Mouse (Mus musculus) CH12.LX (cell line): ENCODE results near the gene Henmt1. TPM values are rescaled to one million over a fixed set of nuclear protein-coding genes. Genes with fewer than 3 reads are reported as not detected.

Experiments used
- DNase-seq: peaks from one replicate; pipeline ENCODE4 v3.0.0-alpha.2; 2013; ENCODE audit errors: extremely low read depth
- H3K27ac ChIP-seq: 2 replicates; pipeline ENCODE4 v1.5.1; 2012; ENCODE audit warnings: low read depth, mild to moderate bottlenecking, control low read depth, moderate library complexity; ENCODE audit not compliant: insufficient read depth
- H3K27me3 ChIP-seq: replicated peaks from 2 replicates; pipeline ENCODE3; 2012; ENCODE audit warnings: inconsistent platforms
- H3K36me3 ChIP-seq, 2 experiments: replicated peaks in 1 of 2; 2 replicates each; pipeline versions ENCODE3 to v1.6.1; 2012; ENCODE audit warnings: inconsistent platforms in 1 of 2, low read length in 1 of 2, mild to moderate bottlenecking in 1 of 2, mixed read lengths in 1 of 2, moderate library complexity in 1 of 2; ENCODE audit not compliant: control insufficient read depth in 1 of 2, insufficient read depth in 1 of 2
- H3K4me1 ChIP-seq, 2 experiments: 2 replicates each; pipeline ENCODE4 v1.6.1; 2012; ENCODE audit warnings: inconsistent platforms in 1 of 2, moderate library complexity in 1 of 2; ENCODE audit not compliant: insufficient read depth in 2 of 2, control insufficient read depth in 1 of 2
- H3K4me2 ChIP-seq: 2 replicates; pipeline ENCODE4 v1.6.1; 2012; ENCODE audit warnings: low read depth, mild to moderate bottlenecking, control low read depth; ENCODE audit not compliant: poor library complexity, insufficient read depth, severe bottlenecking
- H3K4me3 ChIP-seq, 3 experiments: fragments of 150-350 bp in 1 of 3; sonication (generic) in 1 of 3; replicated peaks in 1 of 3; 2 replicates each; pipeline versions ENCODE3 to v1.5.1; 2011 to 2012; ENCODE audit warnings: low read depth in 2 of 3, low read length in 2 of 3, mild to moderate bottlenecking in 2 of 3, moderate library complexity in 2 of 3, control low read depth in 1 of 3, improper control_type of control experiment in 1 of 3, inconsistent platforms in 1 of 3, mixed read lengths in 1 of 3; ENCODE audit not compliant: poor library complexity in 1 of 3
- H3K79me2 ChIP-seq: replicated peaks from 2 replicates; pipeline ENCODE4 v1.6.1; 2012; ENCODE audit warnings: mild to moderate bottlenecking, moderate library complexity; ENCODE audit not compliant: control insufficient read depth, poor library complexity, insufficient read depth, severe bottlenecking; ENCODE audit errors: extremely low read depth
- H3K9ac ChIP-seq: 2 replicates; pipeline ENCODE4 v1.6.1; 2012; ENCODE audit warnings: low read depth, mild to moderate bottlenecking, control low read depth, moderate library complexity; ENCODE audit not compliant: insufficient read depth
- H3K9me3 ChIP-seq: replicated peaks from 2 replicates; pipeline ENCODE3; 2012; ENCODE audit warnings: low read length, inconsistent platforms, mixed read lengths
- BHLHE40 ChIP-seq: IDR thresholded peaks from 2 replicates; pipeline ENCODE4 v1.6.1; 2011; ENCODE audit warnings: mild to moderate bottlenecking, low read depth, low read length, improper control_type of control experiment
- CHD1 ChIP-seq: IDR thresholded peaks from 2 replicates; pipeline ENCODE4 v1.6.1; 2012; ENCODE audit warnings: low read depth, low read length, improper control_type of control experiment, inconsistent platforms
- CHD2 ChIP-seq: IDR thresholded peaks from 2 replicates; pipeline ENCODE4 v1.6.1; 2011; ENCODE audit warnings: low read length, improper control_type of control experiment
- E2F4 ChIP-seq: IDR thresholded peaks from 2 replicates; pipeline ENCODE4 v1.6.1; 2011; ENCODE audit warnings: low read depth, low read length, improper control_type of control experiment; ENCODE audit not compliant: insufficient replicate concordance
- ELF1 ChIP-seq: IDR thresholded peaks from 2 replicates; pipeline ENCODE4 v1.6.1; 2014; ENCODE audit warnings: low read depth, mild to moderate bottlenecking, inconsistent platforms, low read length, improper control_type of control experiment
- ETS1 ChIP-seq: conservative IDR thresholded peaks from 2 replicates; pipeline ENCODE4 v1.6.1; 2012; ENCODE audit warnings: low read depth, mild to moderate bottlenecking, inconsistent platforms, low read length, improper control_type of control experiment, moderate library complexity
- GABPA ChIP-seq: IDR thresholded peaks from 2 replicates; pipeline ENCODE4 v1.6.1; 2012; ENCODE audit warnings: low read depth, low read length, improper control_type of control experiment, inconsistent platforms; ENCODE audit not compliant: insufficient replicate concordance
- HCFC1 ChIP-seq: IDR thresholded peaks from 2 replicates; pipeline ENCODE4 v1.6.1; 2012; ENCODE audit warnings: low read depth, mild to moderate bottlenecking, inconsistent platforms, low read length, improper control_type of control experiment
- IRF4 ChIP-seq: IDR thresholded peaks from 2 replicates; pipeline ENCODE4 v1.6.1; 2014; ENCODE audit warnings: low read depth, mild to moderate bottlenecking, inconsistent platforms, low read length, improper control_type of control experiment
- JUN ChIP-seq: IDR thresholded peaks from 2 replicates; pipeline ENCODE4 v1.6.1; 2011; ENCODE audit warnings: low read depth, mild to moderate bottlenecking, low read length, improper control_type of control experiment, moderate library complexity; ENCODE audit not compliant: insufficient read depth
- JUND ChIP-seq: conservative IDR thresholded peaks from 2 replicates; pipeline ENCODE4 v1.6.1; 2011; ENCODE audit warnings: low read depth, low read length, improper control_type of control experiment
- KAT2A ChIP-seq: IDR thresholded peaks from 2 replicates; pipeline ENCODE4 v1.6.1; 2012; ENCODE audit warnings: low read length, improper control_type of control experiment, inconsistent platforms; ENCODE audit not compliant: insufficient replicate concordance
- MAFK ChIP-seq: IDR thresholded peaks from 2 replicates; pipeline ENCODE4 v1.6.1; 2011; ENCODE audit warnings: low read length, improper control_type of control experiment; ENCODE audit not compliant: insufficient replicate concordance
- MAX ChIP-seq: IDR thresholded peaks from 2 replicates; pipeline ENCODE4 v1.6.1; 2011; ENCODE audit warnings: low read length, improper control_type of control experiment
- MAZ ChIP-seq: IDR thresholded peaks from 2 replicates; pipeline ENCODE4 v1.6.1; 2012; ENCODE audit warnings: low read depth, mild to moderate bottlenecking, inconsistent platforms, low read length, improper control_type of control experiment, moderate library complexity
- MXI1 ChIP-seq: IDR thresholded peaks from 2 replicates; pipeline ENCODE4 v1.6.1; 2011; ENCODE audit warnings: mild to moderate bottlenecking, low read depth, low read length, improper control_type of control experiment
- MYC ChIP-seq: IDR thresholded peaks from 2 replicates; pipeline ENCODE4 v1.6.1; 2011; ENCODE audit warnings: low read depth, mild to moderate bottlenecking, improper control_type of control experiment, low read length
- NELFE ChIP-seq: IDR thresholded peaks from 2 replicates; pipeline ENCODE4 v1.6.1; 2011; ENCODE audit warnings: low read depth, low read length, improper control_type of control experiment
- PAX5 ChIP-seq: IDR thresholded peaks from 2 replicates; pipeline ENCODE4 v1.6.1; 2012; ENCODE audit warnings: low read length, inconsistent platforms, mixed read lengths
- POLR2A ChIP-seq: IDR thresholded peaks from 2 replicates; pipeline ENCODE4 v1.6.1; 2011; ENCODE audit warnings: low read depth, mild to moderate bottlenecking, improper control_type of control experiment, low read length
- POLR2AphosphoS2 ChIP-seq: IDR thresholded peaks from 2 replicates; pipeline ENCODE4 v1.6.1; 2011; ENCODE audit warnings: low read depth, low read length, improper control_type of control experiment
- RAD21 ChIP-seq: IDR thresholded peaks from 2 replicates; pipeline ENCODE4 v1.6.1; 2011; ENCODE audit warnings: low read depth, mild to moderate bottlenecking, low read length, improper control_type of control experiment, moderate library complexity
- SIN3A ChIP-seq: IDR thresholded peaks from 2 replicates; pipeline ENCODE4 v1.6.1; 2012; ENCODE audit warnings: low read length, improper control_type of control experiment, inconsistent platforms
- SMC3 ChIP-seq: IDR thresholded peaks from 2 replicates; pipeline ENCODE4 v1.6.1; 2011; ENCODE audit warnings: low read depth, low read length, improper control_type of control experiment
- TCF12 ChIP-seq: IDR thresholded peaks from 2 replicates; pipeline ENCODE4 v1.6.1; 2014; ENCODE audit warnings: low read depth, mild to moderate bottlenecking, inconsistent platforms, low read length, improper control_type of control experiment
- UBTF ChIP-seq: IDR thresholded peaks from 2 replicates; pipeline ENCODE4 v1.6.1; 2012; ENCODE audit warnings: low read depth, mild to moderate bottlenecking, inconsistent platforms, low read length, improper control_type of control experiment, moderate library complexity
- USF1 ChIP-seq: IDR thresholded peaks from 2 replicates; pipeline ENCODE4 v1.6.1; 2014; ENCODE audit warnings: low read depth, mild to moderate bottlenecking, inconsistent platforms, low read length, improper control_type of control experiment
- USF2 ChIP-seq: conservative IDR thresholded peaks from 2 replicates; pipeline ENCODE4 v1.6.1; 2011; ENCODE audit warnings: low read depth, low read length, improper control_type of control experiment
- ZC3H11A ChIP-seq: IDR thresholded peaks from 2 replicates; pipeline ENCODE4 v1.6.1; 2012; ENCODE audit warnings: low read depth, mild to moderate bottlenecking, inconsistent platforms, low read length, improper control_type of control experiment
- ZKSCAN1 ChIP-seq: IDR thresholded peaks from 2 replicates; pipeline ENCODE4 v1.6.1; 2012; ENCODE audit warnings: low read depth, inconsistent platforms, low read length, improper control_type of control experiment, borderline replicate concordance
- ZNF384 ChIP-seq: IDR thresholded peaks from 2 replicates; pipeline ENCODE4 v1.6.1; 2012; ENCODE audit warnings: low read depth, low read length, improper control_type of control experiment, inconsistent platforms
- dilution Hi-C: fragments of 300-500 bp; cut with MboI; formaldehyde crosslinking; loops from 2 replicates; pipeline ENCODE4 v1.14.3; 2020; ENCODE audit warnings: low sequenced_read_pairs; ENCODE audit not compliant: extremely low pct_unique_long_range_greater_than_20kb, extremely low pct_ligation_motif_present
- in situ Hi-C: fragments of 300-500 bp; cut with MboI; formaldehyde crosslinking; loops from 3 replicates; pipeline ENCODE4 v1.14.3; 2019; ENCODE audit warnings: low sequenced_read_pairs, low pct_ligation_motif_present, low pct_unique_long_range_greater_than_20kb, mixed read lengths
- polyA plus RNA-seq: library from polyadenylated mRNA; unstranded; fragments of >175 nt; gene quantifications from 2 replicates; pipeline ENCODE4 v1.2.1, GENCODE M21; 2012; ENCODE audit warnings: low read depth; ENCODE audit not compliant: insufficient read length
- total RNA-seq, 2 experiments: library from RNA; depleted of rRNA; stranded (reverse); fragments of 300-350 nt in 1 of 2; fragments of >200 nt in 1 of 2; gene quantifications; 2 replicates each; pipeline ENCODE4 v1.2.3; 2012 to 2014

Gene Henmt1
- total and polyA plus RNA-seq, 3 experiments: not detected

DNA sequence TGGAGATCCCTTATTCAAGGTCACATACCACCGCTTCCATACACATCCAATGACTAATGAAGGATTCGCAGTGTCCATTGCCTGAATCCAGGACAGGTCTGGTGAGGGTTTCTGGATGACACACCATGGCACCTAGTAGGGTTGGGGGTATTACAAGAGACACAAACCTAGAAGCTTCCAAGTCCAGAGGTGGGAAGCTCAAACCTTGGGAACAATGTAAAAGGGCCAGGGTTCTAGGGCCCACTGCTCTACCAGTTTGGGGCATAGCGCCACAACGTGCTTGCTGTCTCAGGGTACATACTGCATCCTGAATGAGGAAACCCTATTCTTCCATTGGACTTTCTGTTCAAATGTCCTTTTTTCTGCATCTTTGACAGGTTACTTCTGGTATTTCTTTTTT lies 41.0 kb upstream of the Henmt1 start:
- Histone ChIP-seq H3K4me2 (no peak overlapping the region), H3K9me3 (no peaks in the 10 kb centered on the region), H3K27me3 (no peaks in the 10 kb centered on the region), H3K36me3 (peaks cover 4 to 18% of the 10 kb centered on the region in 2 experiments), H3K9ac (no peak overlapping the region), H3K4me1 (peaks cover 9 to 41% of the 10 kb centered on the region in 2 experiments; a peak in 3 of 4 replicates), H3K27ac (no peak overlapping the region; the same call in 1 of the 2 replicates), H3K79me2 (no peaks in the 10 kb centered on the region; the same call in 1 of the 2 replicates), H3K4me3 (no peak overlapping the region)
- no peak for DNase-seq
- no peak for TF ChIP-seq MAX
- no peak for TF ChIP-seq ZC3H11A
- no peak for TF ChIP-seq ZKSCAN1
- TF ChIP-seq E2F4: no peak
- no peak for TF ChIP-seq UBTF
- peak; percentile 53; the same call in 1 of the 2 replicates for TF ChIP-seq POLR2AphosphoS2
- in situ Hi-C loops: no loop called here
- dilution Hi-C loops: no loop called here

DNA sequence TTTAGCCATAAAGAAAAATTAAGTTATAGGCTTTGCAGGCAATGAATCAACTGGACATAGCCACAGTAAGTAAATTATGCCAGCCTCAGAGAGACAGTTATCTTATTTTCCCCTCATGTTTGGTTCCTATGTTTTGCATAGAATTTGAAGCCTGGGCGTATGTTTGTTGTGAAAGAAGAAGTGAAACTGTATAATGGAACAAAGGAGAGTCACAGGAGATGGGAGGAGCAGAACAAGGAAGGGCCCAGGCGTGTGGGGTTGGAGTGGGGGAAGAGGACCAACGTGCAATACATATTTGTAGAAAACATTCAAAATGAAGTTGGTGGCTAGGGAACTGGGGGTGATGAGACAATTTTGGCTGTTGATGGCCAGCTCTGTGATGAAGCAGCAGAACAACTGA lies 39.5 kb upstream of the Henmt1 start:
- Histone ChIP-seq H3K9ac (no peak overlapping the region), H3K36me3 (peaks cover 19 to 33% of the 10 kb centered on the region in 2 experiments), H3K79me2 (peaks cover 11% of the 10 kb centered on the region; the same call in 1 of the 2 replicates), H3K27me3 (no peaks in the 10 kb centered on the region), H3K4me2 (peak overlapping the region; percentile 53), H3K9me3 (no peaks in the 10 kb centered on the region), H3K4me1 (peaks cover 9 to 43% of the 10 kb centered on the region in 2 experiments; a peak in 3 of 4 replicates), H3K27ac (peak overlapping the region; percentile 78), H3K4me3 (no peak overlapping the region)
- dilution Hi-C loops: no loop called here
- in situ Hi-C loops: loop anchor here (5.0 kb wide), 2 partner anchors 43 to 123 kb away; no protein-coding TSS in a partner anchor
- DNase-seq: peak; percentile 90
- peak; percentile 99 for TF ChIP-seq IRF4
- peak; percentile 82 for TF ChIP-seq SIN3A
- TF ChIP-seq MXI1: peak; percentile 54; the same call in 1 of the 2 replicates
- peak; percentile 93 for TF ChIP-seq POLR2AphosphoS2
- no peak for TF ChIP-seq KAT2A
- TF ChIP-seq JUND: peak; percentile 78
- TF ChIP-seq HCFC1: peak; percentile 36; the same call in 1 of the 2 replicates
- peak; percentile 62; the same call in 1 of the 2 replicates for TF ChIP-seq MAX
- peak; percentile 59 for TF ChIP-seq JUN
- TF ChIP-seq RAD21: no peak; the same call in none of the 2 replicates
- TF ChIP-seq TCF12: 0 out of 2 replicates have a peak, but pooled peaks have one; percentile 57
- TF ChIP-seq GABPA: no peak
- no peak for TF ChIP-seq PAX5
- TF ChIP-seq POLR2A: peak; percentile 48
- peak; percentile 80 for TF ChIP-seq BHLHE40
- TF ChIP-seq ETS1: peak; percentile 85
- TF ChIP-seq CHD2: peak; percentile 88
- TF ChIP-seq ZNF384: peak; percentile 26; the same call in 1 of the 2 replicates
- TF ChIP-seq CHD1: no peak
- no peak for TF ChIP-seq USF2
- peak; percentile 37; the same call in 1 of the 2 replicates for TF ChIP-seq SMC3
- TF ChIP-seq MAZ: peak; percentile 93
- TF ChIP-seq ZC3H11A: no peak
- TF ChIP-seq USF1: no peak
- TF ChIP-seq ELF1: peak; percentile 84
- peak; percentile 68 for TF ChIP-seq MAFK
- no peak for TF ChIP-seq NELFE
- TF ChIP-seq E2F4: no peak
- peak; percentile 91 for TF ChIP-seq MYC
